Mouse (Mus musculus) forebrain, postnatal 0 days (tissue): ENCODE measurements around the gene Sema4b. TPM values are rescaled to one million over a fixed set of nuclear protein-coding genes. Genes with fewer than 3 reads are reported as not detected.

Source experiments
- ATAC-seq: fragments of 200-750 bp; cut with Nextera tagmentation; 2 replicates; pipeline ENCODE4 v1.8.0; 2017; ENCODE audit warnings: mild to moderate bottlenecking, moderate library complexity
- DNase-seq: peaks from one replicate; pipeline ENCODE4 v3.0.0-alpha.2; 2015
- H3K27ac ChIP-seq: fragments of 300-500 bp; sonication (generic); 2 replicates; pipeline ENCODE4 v1.5.1; 2014; ENCODE audit warnings: low read depth, mild to moderate bottlenecking, antibody characterized with exemption, low read length, moderate library complexity, mixed read lengths
- H3K27me3 ChIP-seq: fragments of 300-500 bp; sonication (generic); 2 replicates; pipeline ENCODE4 v1.6.1; 2014; ENCODE audit warnings: mild to moderate bottlenecking, low read length, mixed read lengths; ENCODE audit not compliant: insufficient read depth
- H3K36me3 ChIP-seq: fragments of 300-500 bp; sonication (generic); 2 replicates; pipeline ENCODE4 v1.6.1; 2014; ENCODE audit warnings: mild to moderate bottlenecking, moderate library complexity; ENCODE audit not compliant: insufficient read depth
- H3K4me1 ChIP-seq: fragments of 300-500 bp; sonication (generic); 2 replicates; pipeline ENCODE4 v1.6.1; 2014; ENCODE audit warnings: antibody characterized with exemption; ENCODE audit not compliant: insufficient read depth
- H3K4me2 ChIP-seq: fragments of 300-500 bp; sonication (generic); 2 replicates; pipeline ENCODE4 v1.6.1; 2014; ENCODE audit warnings: low read depth, mild to moderate bottlenecking, moderate library complexity
- H3K4me3 ChIP-seq: fragments of 300-500 bp; sonication (generic); 2 replicates; pipeline ENCODE4 v1.5.1; 2014; ENCODE audit warnings: low read depth, low read length, mixed read lengths
- H3K9ac ChIP-seq: fragments of 300-500 bp; sonication (generic); 2 replicates; pipeline ENCODE4 v1.6.1; 2014; ENCODE audit warnings: mild to moderate bottlenecking
- H3K9me3 ChIP-seq: fragments of 300-500 bp; sonication (generic); 2 replicates; pipeline ENCODE4 v1.6.1; 2016; ENCODE audit warnings: low read length
- CTCF ChIP-seq: sonication (generic); IDR thresholded peaks from 2 replicates; pipeline ENCODE4 v1.5.1; 2016; ENCODE audit warnings: antibody characterized with exemption, control low read depth, low read depth
- WGBS: fragments of 180-500 bp; shearing (Covaris S2); extraction: QIAGEN DNeasy Blood & Tissue Kit; methylation state at CpG from one replicate; pipeline ENCODE4 v1.1.7; 2014; 5-methylcytosine and 5-hydroxymethylcytosine counted together
- polyA plus RNA-seq: library from polyadenylated mRNA; unstranded; fragments of >200 nt; fragmentation: Nextera tagmentation; extraction: Ambion mirVana; gene quantifications from 2 replicates; pipeline ENCODE4 v1.2.1, GENCODE M21; 2015
- total RNA-seq: library from RNA; depleted of rRNA; stranded (reverse); fragments of >200 nt; gene quantifications from 2 replicates; pipeline ENCODE4 v1.2.3, GENCODE M21; 2014

The Sema4b gene
- total and polyA plus RNA-seq, 2 experiments from 2014 or later, result 22.4 to 35.6 TPM

DNA sequence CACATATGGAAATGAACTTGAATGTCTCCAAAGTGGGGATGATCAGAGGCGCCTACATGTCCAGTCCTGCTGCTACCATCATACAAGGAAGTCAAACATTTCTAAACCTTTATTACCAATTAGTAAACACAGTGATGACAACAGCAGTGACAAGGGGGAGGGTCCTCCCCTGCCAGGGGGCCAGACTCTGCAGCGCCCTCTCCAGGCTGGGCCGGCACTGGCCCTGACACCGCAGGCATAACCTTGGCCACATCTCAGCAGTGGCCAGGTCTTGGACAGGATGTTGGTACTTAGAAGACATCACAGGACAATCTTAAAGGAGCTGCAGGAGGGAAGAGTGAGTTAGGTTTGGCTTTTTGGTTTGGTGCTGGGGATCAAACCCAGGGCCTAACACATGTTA is 40.4 kb downstream of the Sema4b start:
- Histone ChIP-seq H3K9me3 (no peaks in the 10 kb centered on the region), H3K27ac (no peak overlapping the region), H3K27me3 (no peaks in the 10 kb centered on the region; the same call in 1 of the 2 replicates), H3K4me3 (no peak overlapping the region), H3K4me1 (no peaks in the 10 kb centered on the region), H3K4me2 (no peak overlapping the region), H3K9ac (no peak overlapping the region), H3K36me3 (peaks cover 43% of the 10 kb centered on the region)
- TF ChIP-seq CTCF, result peak; percentile 21; the same call in 1 of the 2 replicates
- no peak for ATAC-seq
- DNase-seq, result no peak
- 98% methylated on average over 4 of the region's 4 CpGs for WGBS

DNA sequence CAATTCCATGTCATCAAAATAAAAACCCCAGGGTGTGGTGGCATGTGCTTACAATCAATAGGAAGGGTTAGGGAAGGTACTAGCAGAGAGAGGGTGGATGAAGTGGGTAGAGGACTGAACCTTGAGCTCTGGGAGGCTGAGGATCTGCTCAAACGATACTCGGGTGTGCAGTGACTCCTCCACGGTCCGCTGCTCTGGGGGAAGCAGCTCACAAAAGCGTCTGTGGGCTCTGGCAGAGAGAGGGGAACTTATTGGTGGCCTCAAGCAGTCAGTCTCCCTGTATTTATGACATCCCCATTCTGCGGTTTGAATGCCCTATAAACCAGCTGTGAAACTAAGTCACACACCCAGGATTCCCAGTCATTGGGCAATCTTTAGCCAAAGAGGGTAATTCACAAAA is 43.6 kb downstream of the Sema4b start:
- DNase-seq (no peak), ATAC-seq (no peak)
- H3K36me3 ChIP-seq, result peaks cover 22% of the 10 kb centered on the region
- H3K9me3 ChIP-seq, result no peaks in the 10 kb centered on the region
- no peak overlapping the region for H3K4me3 ChIP-seq
- no peak for TF ChIP-seq CTCF
- H3K27me3 ChIP-seq, result no peaks in the 10 kb centered on the region; the same call in 1 of the 2 replicates
- H3K4me1 ChIP-seq, result 0 out of 2 replicates have a peak, but pooled peaks cover 3% of the 10 kb centered on the region
- no peak overlapping the region for H3K9ac ChIP-seq
- 56% methylated on average over 6 of the region's 6 CpGs for WGBS
- H3K4me2 ChIP-seq, result no peak overlapping the region
- H3K27ac ChIP-seq, result no peak overlapping the region

DNA sequence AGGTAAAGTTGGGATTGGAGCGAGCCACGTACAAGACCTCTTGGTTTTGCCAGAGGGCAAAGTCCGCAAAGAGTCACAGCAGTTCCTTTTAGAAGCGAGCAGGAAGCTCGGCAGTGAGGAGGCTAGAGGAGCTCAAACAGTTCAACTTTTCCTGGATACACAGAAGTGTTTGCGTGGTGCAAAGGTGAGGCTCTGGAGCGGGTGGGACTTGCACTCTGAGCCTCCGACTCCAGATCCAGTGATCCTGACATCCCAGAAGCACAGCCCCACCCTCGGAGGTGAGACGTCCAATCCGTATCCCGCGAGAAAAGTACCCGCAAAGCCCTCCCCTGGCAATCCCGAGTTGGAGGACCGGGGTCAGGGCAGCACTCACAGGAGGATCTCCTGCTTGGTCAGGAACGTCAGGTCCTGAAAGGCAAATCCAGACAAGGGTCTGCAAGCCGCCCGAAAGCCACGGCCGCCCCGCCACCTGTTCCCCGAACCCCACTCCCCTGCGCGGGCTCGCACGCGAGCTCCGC is 45.4 kb downstream of the Sema4b start:
- Histone ChIP-seq H3K36me3 (peaks cover 10% of the 10 kb centered on the region; the same call in 1 of the 2 replicates), H3K4me3 (peak overlapping the region; percentile 84), H3K27me3 (no peaks in the 10 kb centered on the region; the same call in 1 of the 2 replicates), H3K4me1 (0 out of 2 replicates have a peak, but pooled peaks cover 3% of the 10 kb centered on the region), H3K4me2 (peak overlapping the region; percentile 90), H3K9me3 (no peaks in the 10 kb centered on the region), H3K27ac (no peak overlapping the region), H3K9ac (peak overlapping the region; percentile 65)
- under 1% methylated on average over 29 of the region's 29 CpGs for WGBS
- ATAC-seq (peak; percentile 12; the same call in 1 of the 2 replicates), DNase-seq (no peak)
- no peak for TF ChIP-seq CTCF

DNA sequence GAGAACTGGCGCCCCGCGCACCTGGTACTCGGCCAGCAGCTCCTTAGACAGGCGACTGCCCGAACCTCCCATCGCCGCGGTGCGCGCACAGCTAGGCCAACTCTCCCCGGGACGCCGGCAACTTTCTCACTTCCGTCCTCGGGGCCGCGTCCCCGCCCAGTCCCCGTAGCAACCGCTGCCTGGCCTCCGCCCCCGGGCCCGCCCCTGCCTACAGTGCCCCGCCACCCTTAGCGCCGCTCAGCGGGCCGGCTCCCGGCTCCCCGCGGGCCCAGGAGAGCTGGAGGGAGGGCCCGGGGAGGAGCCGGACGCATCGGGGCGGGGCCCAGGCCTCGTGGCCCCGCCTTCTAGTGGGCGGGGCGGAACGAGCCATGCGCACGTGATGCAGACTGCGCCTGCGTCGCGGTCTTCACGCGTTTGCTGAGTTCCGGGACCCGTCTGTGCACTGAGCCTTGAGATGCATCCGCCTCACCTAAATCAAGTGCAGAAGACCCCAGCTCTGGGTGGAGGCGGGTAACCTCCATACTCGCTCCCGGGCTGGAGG is 45.9 kb downstream of the Sema4b start, which contains the start of the genes Cib1 and Gdpgp1:
Cib1 (minus strand) TSS at position 325 of the 541 bp plus-strand sequence.
Gdpgp1 (plus strand) TSS at position 377 of the 541 bp plus-strand sequence.
- Histone ChIP-seq H3K27ac (peak within 1 kb of the TSS; percentile 59; the same call in 1 of the 2 replicates), H3K4me3 (peak within 1 kb of the TSS; percentile 84), H3K27me3 (no peaks in the 10 kb centered on the region; the same call in 1 of the 2 replicates), H3K9me3 (no peaks in the 10 kb centered on the region), H3K9ac (peak within 1 kb of the TSS; percentile 65), H3K4me1 (0 out of 2 replicates have a peak, but pooled peaks cover 3% of the 10 kb centered on the region), H3K4me2 (peak within 1 kb of the TSS; percentile 90), H3K36me3 (peaks cover 4% of the 10 kb centered on the region; the same call in 1 of the 2 replicates)
- peak; percentile 98 for DNase-seq
- no peak for TF ChIP-seq CTCF
- peak; percentile 98 for ATAC-seq
- WGBS, result 4% methylated on average over 50 of the region's 56 CpGs

DNA sequence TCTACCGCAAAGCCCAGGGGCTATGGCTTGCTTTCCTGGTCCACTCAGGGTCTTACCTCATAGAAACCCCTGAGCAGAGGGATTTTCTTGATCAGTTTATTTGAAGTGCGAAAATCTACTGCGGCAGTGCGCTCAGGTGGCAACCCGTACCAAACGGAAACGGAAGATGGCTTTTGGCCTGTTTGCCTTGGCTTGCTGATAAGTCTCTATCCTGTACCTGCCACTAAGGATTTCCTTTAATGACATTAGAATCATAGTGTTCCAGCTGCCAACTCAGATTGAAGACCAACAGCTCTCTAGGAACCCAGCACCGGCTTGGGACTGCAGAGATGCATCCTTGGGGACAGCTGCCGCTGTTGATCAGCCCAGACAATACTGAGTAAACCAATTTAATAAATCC is 47.2 kb downstream of the Sema4b start:
- Histone ChIP-seq H3K27ac (no peak overlapping the region), H3K4me3 (no peak overlapping the region), H3K4me1 (0 out of 2 replicates have a peak, but pooled peaks cover 3% of the 10 kb centered on the region), H3K4me2 (peak overlapping the region; percentile 90; the same call in 1 of the 2 replicates), H3K36me3 (peaks cover 7% of the 10 kb centered on the region), H3K27me3 (no peaks in the 10 kb centered on the region; the same call in 1 of the 2 replicates), H3K9me3 (no peaks in the 10 kb centered on the region), H3K9ac (no peak overlapping the region)
- TF ChIP-seq CTCF, result no peak
- ATAC-seq (no peak), DNase-seq (no peak)
- 77% methylated on average over 9 of the region's 9 CpGs for WGBS

DNA sequence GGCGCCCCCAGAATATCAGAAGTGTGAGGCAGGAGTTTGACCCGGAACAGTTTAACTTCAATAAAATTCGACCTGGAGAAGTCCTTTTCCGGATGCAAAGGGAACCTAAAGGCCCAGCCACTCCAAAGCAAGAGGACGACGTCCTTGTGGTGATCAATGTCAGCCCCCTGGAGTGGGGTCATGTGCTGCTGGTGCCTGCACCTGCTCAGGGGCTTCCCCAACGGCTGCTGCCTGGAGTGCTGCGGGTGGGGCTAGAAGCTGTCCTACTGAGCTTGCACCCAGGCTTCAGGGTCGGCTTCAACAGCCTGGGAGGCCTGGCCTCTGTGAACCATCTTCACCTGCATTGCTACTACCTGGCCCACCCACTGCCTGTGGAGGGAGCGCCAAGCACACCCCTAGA is 51.9 kb downstream of the Sema4b start:
- H3K9me3 ChIP-seq, result no peaks in the 10 kb centered on the region
- ATAC-seq, result no peak
- DNase-seq, result no peak
- no peak overlapping the region for H3K4me3 ChIP-seq
- H3K9ac ChIP-seq, result no peak overlapping the region
- no peak overlapping the region for H3K4me2 ChIP-seq
- no peak for TF ChIP-seq CTCF
- no peaks in the 10 kb centered on the region for H3K27me3 ChIP-seq
- no peak overlapping the region for H3K27ac ChIP-seq
- no peaks in the 10 kb centered on the region for H3K4me1 ChIP-seq
- H3K36me3 ChIP-seq, result peaks cover 17% of the 10 kb centered on the region
- WGBS, result 87% methylated on average over 10 of the region's 10 CpGs

DNA sequence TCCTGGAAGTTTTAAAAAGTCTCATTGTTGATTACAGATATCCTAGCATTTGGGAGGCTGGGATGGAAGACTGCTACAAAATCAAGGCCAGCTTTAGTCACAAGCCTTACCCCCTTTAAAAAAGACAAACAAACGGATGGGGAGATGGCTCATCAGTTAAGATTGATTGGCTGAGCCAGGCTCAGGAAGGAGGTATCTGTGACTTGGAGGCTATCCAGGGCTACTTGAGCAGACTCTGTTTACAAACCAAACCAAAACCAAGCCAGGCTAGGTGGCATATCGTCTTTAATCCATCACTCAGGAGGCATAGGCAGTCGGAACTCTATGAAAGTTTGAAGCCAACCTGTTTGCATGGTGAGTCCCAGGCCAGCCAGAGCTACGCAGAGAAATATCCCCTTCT is 55.0 kb downstream of the Sema4b start:
- H3K36me3 ChIP-seq, result peaks cover 17% of the 10 kb centered on the region
- DNase-seq (no peak), ATAC-seq (no peak)
- H3K27me3 ChIP-seq, result no peaks in the 10 kb centered on the region
- H3K4me1 ChIP-seq, result no peaks in the 10 kb centered on the region
- TF ChIP-seq CTCF, result no peak
- no peak overlapping the region for H3K9ac ChIP-seq
- H3K4me3 ChIP-seq, result no peak overlapping the region
- 91% methylated on average over 4 of the region's 4 CpGs for WGBS
- H3K9me3 ChIP-seq, result no peaks in the 10 kb centered on the region
- no peak overlapping the region for H3K4me2 ChIP-seq
- H3K27ac ChIP-seq, result no peak overlapping the region
